Mouse (Mus musculus) liver, adult (tissue): ENCODE results near the gene Dact3.
A peak's percentile ranks its signal among the peaks of the same experiment; 100 is the strongest.

ENCODE experiments used
- GATA4 ChIP-seq: IDR thresholded peaks from 2 replicates; pipeline ENCODE4 v1.6.1; 2014; ENCODE audit warnings: mild to moderate bottlenecking, low read length; ENCODE audit not compliant: insufficient replicate concordance

The Dact3 gene

DNA sequence AGATGAGACGGTGACA is at the start of gene Dact3:
Gene Dact3, plus strand, starts transcription at position 8 of the 16 bp plus-strand sequence.
- no peak for TF ChIP-seq GATA4

DNA sequence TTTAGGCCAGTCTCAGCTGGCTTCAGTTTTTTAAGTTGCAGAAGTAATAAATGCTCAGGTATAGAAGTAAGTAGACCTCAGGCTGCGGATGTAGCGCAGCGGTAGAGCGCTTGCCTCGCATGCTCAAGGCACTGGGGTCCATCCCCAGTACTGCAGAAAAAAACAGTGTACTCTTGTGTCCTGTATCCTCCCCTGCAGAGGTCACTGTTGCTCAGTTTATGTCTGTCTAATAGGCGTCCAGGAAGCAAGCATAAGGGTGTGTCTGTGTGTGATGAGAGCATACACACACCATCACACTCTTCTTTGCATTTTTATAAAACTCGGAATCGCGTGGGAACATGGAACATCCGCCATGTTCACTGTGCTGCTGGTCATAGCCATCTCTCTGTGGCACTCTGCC is 49.3 kb upstream of the Dact3 start:
- TF ChIP-seq GATA4: no peak

DNA sequence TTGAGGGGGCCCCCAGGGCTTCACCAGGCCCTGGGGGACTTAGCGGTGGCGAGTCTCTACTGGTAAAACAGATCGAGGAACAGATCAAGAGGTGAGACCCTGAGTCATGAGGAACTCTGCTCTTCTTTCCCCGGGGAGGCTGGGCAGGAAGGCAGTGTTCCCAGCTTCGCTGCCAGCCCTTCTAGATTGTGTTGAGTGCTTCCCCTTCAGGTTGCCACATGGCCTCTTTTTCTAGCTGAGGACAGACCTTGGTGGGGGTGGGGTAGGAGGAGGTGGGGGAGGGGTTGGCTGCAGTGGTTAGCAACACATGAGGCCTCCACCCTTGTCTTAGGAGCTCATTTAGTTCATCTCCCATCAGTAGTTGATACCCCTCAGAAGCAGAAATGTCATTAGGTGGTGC is 48.5 kb upstream of the Dact3 start:
- no peak for TF ChIP-seq GATA4

GRCm38 (mm10) chr7:16827274-16827673 is 47.8 kb upstream of the Dact3 start:
- TF ChIP-seq GATA4: no peak

DNA sequence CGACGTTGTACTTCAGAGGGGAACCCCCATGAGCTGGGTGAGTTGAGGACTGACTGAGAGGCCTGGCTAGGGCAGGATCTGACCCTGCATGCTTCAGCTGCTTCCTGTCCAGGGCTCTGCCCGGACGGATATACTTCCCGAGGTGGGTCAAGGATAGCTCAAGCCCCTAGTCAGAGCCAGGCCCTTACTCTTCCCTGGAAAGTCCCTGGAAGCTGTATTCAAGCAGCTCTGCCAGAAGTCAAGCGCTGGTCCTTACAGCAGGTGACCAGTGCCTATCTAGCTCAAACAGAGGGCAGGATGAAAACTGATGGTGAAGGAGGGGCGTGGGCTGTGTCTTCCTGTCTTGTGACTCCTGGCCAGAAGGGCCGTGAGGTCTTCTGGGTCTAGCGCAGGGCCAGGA is 44.7 kb upstream of the Dact3 start:
- peak; percentile 68; the same call in 1 of the 2 replicates for TF ChIP-seq GATA4

GRCm38 (mm10) chr7:16837916-16838803 is 37.0 kb upstream of the Dact3 start:
- TF ChIP-seq GATA4: no peak

DNA sequence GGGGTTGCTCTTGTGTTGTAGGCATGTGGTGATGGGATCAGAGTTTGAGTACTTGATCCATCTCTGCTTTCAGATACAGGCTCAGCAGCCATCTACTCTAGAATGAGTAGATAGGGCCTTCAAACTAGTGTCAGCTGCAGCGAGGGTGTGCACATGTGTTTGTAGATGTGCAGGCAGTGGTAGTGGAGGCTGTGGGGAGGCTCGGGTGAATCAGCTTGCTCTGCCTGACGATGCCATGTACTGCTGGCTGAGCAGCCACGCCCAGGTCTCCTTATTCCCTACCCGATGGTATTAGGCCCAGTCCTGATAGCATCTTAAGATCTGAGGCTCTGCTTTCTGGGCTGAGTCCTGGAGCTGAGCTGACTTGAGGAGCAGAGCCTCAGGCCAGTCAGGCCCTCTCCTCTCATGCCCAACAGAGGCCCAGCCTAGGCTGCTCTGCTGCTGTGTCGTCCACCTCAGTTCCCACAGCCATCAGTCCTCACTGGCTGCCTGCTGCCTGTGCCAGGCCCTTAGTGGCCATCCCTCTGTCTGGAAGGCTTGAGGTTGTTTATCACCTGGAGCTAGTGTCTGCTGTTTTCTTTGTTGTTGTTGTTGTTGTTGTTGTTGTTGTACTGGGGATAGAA is 36.2 kb upstream of the Dact3 start:
- TF ChIP-seq GATA4: no peak

DNA sequence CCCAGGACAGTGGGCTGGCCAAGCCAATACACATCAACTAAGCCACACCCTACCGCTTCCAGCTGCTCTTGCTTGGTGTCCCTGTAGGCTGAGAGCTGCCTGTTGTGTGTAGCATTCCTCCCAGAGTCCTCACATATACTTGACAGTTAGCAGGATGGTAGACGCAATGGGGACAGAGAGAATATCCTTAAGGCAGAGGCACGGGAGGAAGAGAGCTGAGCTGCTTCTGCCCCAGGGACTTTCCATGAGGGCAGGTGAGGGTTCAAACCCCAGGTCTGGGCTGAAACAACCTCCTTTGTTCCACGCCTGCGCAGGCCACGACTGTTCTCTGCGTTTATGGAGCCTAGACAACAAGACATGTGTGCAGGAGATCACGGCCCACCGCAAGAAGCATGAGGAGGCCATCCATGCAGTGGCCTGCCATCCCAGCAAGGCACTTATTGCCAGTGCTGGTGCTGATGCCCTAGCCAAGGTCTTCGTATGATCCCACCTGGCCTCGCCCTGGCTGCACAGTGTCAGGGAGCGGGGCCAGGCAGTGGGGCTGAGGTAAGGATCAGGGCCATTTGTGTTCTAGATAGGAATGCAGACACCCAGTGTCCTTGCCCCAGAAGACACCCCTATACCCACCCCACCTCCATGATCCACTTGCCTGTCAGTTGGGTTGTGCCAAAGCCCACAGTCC is 35.5 kb upstream of the Dact3 start:
- no peak for TF ChIP-seq GATA4

GRCm38 (mm10) chr7:16840109-16840491 is 35.0 kb upstream of the Dact3 start:
- no peak for TF ChIP-seq GATA4

DNA sequence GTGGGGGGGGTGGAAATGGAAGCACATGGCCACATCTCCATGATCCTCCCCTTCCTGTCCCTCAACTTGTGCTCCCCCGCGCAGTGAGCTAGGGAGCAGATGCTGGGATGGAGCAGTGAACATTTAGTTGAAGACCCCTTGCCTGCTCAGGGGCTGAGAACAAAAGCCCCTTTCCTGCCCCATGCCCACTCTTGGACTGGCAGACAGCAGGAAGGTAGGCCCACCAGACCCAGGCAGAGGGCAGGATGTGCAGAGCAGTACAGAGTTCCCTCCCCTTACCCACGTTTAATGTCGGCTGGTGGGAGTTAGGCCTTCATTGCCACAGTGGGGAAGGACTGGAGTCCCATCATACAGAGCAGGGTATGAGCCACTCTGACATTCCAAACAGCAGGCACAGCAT is 34.0 kb upstream of the Dact3 start:
- no peak for TF ChIP-seq GATA4

- no peak for TF ChIP-seq GATA4
These were observed 33.3 kb upstream of the Dact3 start for GRCm38 (mm10) chr7:16841561-16842560.

- TF ChIP-seq GATA4: no peak
These were observed 32.5 kb upstream of the Dact3 start, which contains the start of gene Prkd2 for GRCm38 (mm10) chr7:16842645-16843063. Prkd2 (plus strand) TSS chr7:16842902.

- TF ChIP-seq GATA4: no peak
These were observed 31.5 kb upstream of the Dact3 start for GRCm38 (mm10) chr7:16843441-16844171.

- no peak for TF ChIP-seq GATA4
These were observed 30.4 kb upstream of the Dact3 start for GRCm38 (mm10) chr7:16844696-16845071.
